Mouse (Mus musculus): ENCODE results near the gene Egfl7. TPM values are rescaled to one million over a fixed set of nuclear protein-coding genes. Genes with fewer than 3 reads are reported as not detected.

The Egfl7 gene
- polyA plus RNA-seq (2021; fragmentation: Nextera tagmentation) = 106 and 107 TPM in 2 replicates
- long read RNA-seq, experiment 1, transcript Egfl7-202 (10 exons, 1,372 nt) = major isoform, 60 of 148 reads
- long read RNA-seq, experiment 1, transcript Egfl7-216 (9 exons, 1,163 nt) = minor isoform, 28 of 148 reads
- long read RNA-seq, experiment 1, partial matches to known transcripts = 16 of 148 reads
- long read RNA-seq, experiment 1, other reads (novel, unspliced or antisense) = 41 of 148 reads
- long read RNA-seq, experiment 2, transcript Egfl7-202 (10 exons, 1,372 nt) = minor isoform, 17 of 91 reads
- long read RNA-seq, experiment 2, transcript Egfl7-216 (9 exons, 1,163 nt) = major isoform, 28 of 91 reads
- long read RNA-seq, experiment 2, partial matches to known transcripts = 21 of 91 reads
- long read RNA-seq, experiment 2, other reads (novel, unspliced or antisense) = 22 of 91 reads

DNA sequence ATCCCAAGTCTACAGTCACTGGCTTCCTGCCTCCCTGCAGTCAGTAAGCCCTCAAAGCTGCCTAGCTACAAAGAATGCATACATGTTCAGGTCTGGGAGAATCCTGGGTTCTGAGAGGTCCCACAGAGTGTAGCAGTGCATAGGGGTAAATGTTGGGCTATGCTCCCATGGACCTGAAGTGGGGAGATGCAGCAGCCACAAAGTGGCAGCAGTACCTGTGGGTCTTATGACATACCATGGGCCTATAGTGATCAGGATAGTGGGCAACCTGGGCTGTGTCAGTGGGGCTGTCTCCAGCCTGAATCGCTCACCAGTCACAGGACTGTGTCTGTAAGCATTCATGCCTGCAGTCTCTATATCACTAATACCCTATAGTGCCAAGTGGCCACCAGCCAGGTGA is at the start of gene Egfl7:
TSS of gene Egfl7 (plus strand) at position 301 of the 400 bp plus-strand sequence.

DNA sequence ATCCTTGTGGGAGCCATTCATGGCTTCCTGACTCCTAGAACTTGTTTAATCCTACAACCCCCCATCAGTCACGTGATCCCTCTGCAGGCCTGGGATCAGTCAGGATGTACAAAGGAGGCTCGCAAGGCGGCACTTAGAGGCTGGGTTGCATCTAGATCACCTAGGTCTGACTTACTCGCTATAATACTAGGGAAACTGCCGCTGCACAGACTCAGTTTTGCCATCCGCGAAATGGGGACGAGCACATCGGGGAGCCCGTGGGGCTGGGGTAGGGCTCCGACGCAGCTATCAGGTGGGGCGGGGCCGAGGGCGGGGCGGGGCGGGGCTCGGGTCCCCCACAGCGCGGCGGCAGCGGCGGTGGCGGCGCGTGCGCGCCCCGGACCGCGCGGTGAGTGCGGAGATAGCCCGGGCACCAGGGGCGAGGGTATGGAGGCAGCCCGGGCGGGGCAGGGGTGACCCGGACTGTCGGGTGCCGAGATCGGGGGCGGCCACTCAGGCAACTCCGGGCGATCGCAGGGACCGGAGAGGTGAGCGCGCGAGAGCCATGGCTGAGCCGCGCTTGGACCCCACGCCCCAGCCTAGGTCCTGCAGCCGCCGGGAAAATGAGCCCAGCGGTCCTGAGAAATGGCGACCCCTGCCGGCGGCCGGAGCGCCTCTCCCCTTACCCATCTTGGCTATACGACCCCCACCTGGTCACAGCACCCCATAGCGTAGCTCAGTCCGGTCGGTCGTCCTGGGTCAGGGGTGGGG is 6.7 kb downstream of the Egfl7 start, which contains the start of gene Gm20532:
TSS of gene Gm20532 (plus strand) at position 346 of the 750 bp plus-strand sequence.

DNA sequence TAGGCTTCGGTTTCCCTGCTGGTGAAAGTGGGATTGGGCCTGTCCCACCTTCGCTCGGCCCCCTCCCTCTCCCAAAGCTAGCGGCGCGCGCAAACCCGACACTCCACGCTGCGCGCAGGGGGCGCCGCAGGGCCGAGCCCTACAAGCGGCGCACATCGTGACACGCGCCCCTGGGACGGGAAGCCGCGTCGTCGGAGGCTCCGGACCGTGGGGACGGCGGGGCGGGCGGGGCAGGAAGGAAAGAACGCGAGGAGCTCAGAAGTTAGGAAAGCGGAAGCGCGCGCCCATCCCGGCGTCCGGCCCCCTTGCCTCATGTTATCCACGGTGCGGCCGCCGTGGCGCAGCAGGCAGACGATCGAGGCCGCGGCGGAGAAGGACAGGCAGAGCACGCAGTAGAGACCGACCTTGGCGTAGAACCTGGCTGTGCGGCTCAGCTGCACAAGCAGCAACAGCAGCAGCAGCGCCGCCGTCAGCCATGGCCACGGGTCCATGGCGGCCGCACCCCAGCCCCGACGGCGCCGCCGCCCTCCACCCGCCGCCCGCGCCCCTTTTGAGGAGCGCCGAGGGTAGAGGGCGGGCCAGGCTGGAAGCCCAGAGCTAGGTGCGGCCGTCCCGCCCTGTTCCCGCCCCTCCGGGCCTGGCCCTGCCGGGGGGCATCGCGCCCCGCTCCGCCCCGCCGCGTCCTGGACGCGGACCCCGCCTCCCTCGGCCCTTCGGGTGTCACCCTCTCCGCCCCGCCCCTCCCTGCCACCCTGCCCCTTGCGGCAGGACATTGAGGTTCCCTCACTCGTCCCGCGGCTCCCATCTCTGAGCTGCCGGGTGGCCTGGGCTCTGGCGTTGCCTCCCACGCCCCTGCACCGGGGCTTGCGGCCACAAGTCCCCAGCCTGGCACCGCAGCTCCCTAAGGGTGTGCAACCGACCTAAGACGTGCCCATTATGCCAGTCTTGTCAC is 24.2 kb downstream of the Egfl7 start, which contains the start of gene Agpat2:
TSS of gene Agpat2 (minus strand) at position 698 of the 952 bp plus-strand sequence.

DNA sequence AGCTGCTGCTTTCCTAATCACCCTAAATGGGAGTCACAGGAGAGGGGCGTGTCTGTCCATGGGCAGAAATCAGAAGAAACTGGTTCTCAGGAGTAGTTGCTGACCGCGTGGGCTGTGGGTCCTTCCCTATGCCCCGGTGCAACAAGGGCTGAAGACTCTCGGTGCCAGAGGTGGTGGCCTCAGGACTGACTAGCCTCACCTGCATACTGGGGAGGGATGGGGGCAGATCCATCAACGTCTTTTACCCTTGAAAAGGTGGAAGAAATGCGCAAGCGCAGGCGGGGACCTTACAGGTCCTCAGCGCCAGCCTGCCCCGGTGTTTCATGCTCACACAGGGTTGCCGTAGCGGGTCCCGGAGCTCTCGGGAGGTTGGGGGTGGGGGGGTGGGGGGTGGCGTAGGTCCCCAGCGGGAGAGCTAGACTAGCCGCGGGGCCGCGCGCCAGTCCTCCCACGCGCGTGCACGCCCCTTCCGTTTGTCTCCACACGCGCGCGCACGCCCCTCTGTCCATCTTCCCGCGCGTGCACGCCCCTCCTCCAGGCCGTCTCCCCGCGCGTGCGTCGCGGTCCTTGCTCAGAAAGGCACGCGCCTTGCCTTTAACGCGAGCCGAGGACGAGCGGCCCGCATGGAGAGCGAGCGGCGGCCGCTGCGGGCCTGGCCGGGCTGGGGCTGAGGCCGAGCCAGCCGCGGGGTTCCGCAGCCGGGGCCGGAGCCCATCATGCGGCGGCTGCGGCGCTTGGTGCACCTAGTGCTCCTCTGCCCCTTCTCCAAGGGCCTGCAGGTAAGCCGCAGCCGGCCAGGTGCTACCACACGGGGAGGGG is 48.3 kb downstream of the Egfl7 start, which contains the start of gene Fam69b:
TSS of gene Fam69b (plus strand) at position 537 of the 819 bp plus-strand sequence.

Other genes with a start within 250 kb of the Egfl7 start
- gene Dnlz, start 227.9 kb upstream of the Egfl7 start, polyA plus RNA-seq (2021; fragmentation: Nextera tagmentation) = 54.2 and 54.4 TPM in 2 replicates
- gene Card9, start 219.1 kb upstream of the Egfl7 start, polyA plus RNA-seq (2021; fragmentation: Nextera tagmentation) = 0.47 and 0.87 TPM in 2 replicates
- gene Snapc4, start 199.4 kb upstream of the Egfl7 start, polyA plus RNA-seq (2021; fragmentation: Nextera tagmentation) = 5.9 and 6.4 TPM in 2 replicates
- 64.1 and 80.9 TPM in 2 replicates for gene Entr1, start 190.7 kb upstream of the Egfl7 start, polyA plus RNA-seq (2021; fragmentation: Nextera tagmentation)
- gene Pmpca, start 190.7 kb upstream of the Egfl7 start, polyA plus RNA-seq (2021; fragmentation: Nextera tagmentation) = 56.5 and 58.2 TPM in 2 replicates
- 5.0 and 6.7 TPM in 2 replicates for gene Inpp5e, start 170.8 kb upstream of the Egfl7 start, polyA plus RNA-seq (2021; fragmentation: Nextera tagmentation)
- 7.3 and 9.8 TPM in 2 replicates for gene Sec16a, start 134.8 kb upstream of the Egfl7 start, polyA plus RNA-seq (2021; fragmentation: Nextera tagmentation)
- 4.5 and 5.6 TPM in 2 replicates for gene Notch1, start 63.4 kb upstream of the Egfl7 start, polyA plus RNA-seq (2021; fragmentation: Nextera tagmentation)
- gene Gm20532, start 6.6 kb downstream of the Egfl7 start, polyA plus RNA-seq (2021; fragmentation: Nextera tagmentation) = not detected in 2 replicates
- 0.97 and 2.5 TPM in 2 replicates for gene Agpat2, start 24.4 kb downstream of the Egfl7 start, polyA plus RNA-seq (2021; fragmentation: Nextera tagmentation)
- 29.9 and 103 TPM in 2 replicates for gene Fam69b, start 48.4 kb downstream of the Egfl7 start, polyA plus RNA-seq (2021; fragmentation: Nextera tagmentation)
- not detected in 2 replicates for gene Lcn4, start 91.3 kb downstream of the Egfl7 start, polyA plus RNA-seq (2021; fragmentation: Nextera tagmentation)

Measured in left cerebral cortex, adult 6 months (tissue).